Mouse (Mus musculus) liver (tissue): ENCODE results near the gene Oas1a.
"Not testable (repeated sequence)": the region's sequence is repeated elsewhere in the genome, so short reads cannot be mapped to it uniquely, and the experiment has no call there.

Source experiments
- DNase-seq: peaks from one replicate; pipeline ENCODE4 v3.0.0-alpha.2; 2020; ENCODE audit warnings: mixed read lengths

Gene Oas1a

DNA sequence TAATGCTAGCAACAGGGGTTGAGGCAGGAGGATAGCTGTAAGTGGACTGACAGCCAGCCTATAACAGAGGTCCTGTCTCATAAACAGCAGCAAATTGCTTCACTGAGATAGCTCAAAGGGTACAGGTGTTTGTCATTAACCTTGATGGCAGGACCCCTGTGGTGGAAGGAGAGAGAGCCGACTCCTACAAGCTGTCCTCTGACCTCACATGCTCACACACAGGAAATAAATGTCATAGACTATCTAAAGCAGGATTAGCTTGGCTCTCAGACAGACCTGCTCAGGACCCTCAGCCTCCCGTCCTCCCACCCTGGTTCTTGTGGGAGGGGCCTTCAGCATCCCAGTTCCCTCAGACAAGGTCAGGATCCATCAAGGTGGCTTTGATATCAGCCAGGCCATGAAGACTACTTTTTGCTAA lies 15.1 kb downstream of the Oas1a start:
- DNase-seq = no peak

DNA sequence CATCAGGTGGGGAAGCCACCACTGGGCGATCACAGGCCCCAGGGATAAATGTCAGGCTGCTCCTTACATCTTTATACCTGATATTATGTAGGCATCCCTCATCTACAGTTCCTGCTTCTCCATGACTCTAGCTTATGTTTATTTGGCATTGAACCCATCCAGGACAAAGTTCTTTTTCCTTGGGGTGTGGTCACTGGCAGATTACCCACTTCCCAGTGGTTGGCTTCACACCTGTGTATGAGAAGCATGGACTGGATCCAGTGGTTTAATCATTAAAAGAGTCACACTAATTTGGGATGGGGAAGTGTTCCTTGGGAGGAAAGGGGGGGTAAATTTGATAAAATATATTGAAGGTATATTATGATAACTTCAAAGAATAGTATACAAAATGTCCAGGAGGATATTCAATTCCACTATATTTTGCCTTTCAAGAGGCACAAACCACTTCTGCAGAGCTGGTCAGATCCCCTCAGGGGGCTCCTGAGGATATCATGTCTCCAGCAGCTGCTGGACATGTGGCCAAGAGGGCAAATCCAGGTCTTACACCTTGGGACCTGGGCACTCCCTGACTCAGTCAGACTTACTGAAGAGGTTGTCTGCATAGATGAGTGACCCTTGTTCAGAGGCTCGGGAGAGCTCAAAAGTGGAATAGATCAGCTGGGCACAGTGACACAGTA lies 15.6 kb downstream of the Oas1a start:
- DNase-seq = not testable (repeated sequence)

DNA sequence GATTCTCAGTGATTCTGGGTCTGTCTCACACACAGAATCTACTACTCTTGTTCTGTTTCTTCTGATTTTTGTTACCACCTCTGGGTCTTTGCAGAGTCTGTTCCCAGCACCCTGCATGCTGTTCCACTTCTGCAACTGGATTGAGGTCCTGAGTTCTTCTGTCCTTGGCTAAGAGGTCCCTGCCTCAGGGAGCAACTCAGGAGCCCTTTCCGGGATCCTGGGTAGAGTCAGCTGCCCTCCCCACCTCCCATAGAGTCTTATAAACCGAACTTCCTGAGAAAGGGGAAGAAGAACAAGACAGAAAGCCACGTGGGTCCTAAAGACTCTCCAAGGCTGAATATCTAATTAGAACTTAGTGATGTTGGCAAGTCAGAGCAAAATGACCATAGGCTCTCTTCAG lies 16.3 kb downstream of the Oas1a start:
- DNase-seq = no peak

DNA sequence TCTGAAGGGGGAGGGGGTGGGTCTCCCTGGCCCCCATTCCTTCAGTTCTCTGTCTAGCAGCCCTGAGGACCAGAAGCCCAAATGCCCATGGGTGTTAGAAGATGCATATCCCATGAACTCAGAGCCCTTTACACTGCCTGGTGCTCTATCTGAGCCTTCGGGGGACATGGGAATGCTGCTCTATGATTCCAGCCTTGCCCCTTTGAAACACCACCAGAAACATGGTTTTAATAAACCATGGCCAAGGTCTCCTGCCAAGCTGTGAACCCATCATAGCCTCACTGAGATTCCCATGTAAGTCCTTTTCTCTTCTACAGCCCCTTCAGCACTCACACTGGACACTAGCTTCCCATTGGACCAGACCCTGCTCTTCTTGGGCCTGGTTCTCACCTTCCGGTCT lies 17.3 kb downstream of the Oas1a start:
- DNase-seq = no peak

DNA sequence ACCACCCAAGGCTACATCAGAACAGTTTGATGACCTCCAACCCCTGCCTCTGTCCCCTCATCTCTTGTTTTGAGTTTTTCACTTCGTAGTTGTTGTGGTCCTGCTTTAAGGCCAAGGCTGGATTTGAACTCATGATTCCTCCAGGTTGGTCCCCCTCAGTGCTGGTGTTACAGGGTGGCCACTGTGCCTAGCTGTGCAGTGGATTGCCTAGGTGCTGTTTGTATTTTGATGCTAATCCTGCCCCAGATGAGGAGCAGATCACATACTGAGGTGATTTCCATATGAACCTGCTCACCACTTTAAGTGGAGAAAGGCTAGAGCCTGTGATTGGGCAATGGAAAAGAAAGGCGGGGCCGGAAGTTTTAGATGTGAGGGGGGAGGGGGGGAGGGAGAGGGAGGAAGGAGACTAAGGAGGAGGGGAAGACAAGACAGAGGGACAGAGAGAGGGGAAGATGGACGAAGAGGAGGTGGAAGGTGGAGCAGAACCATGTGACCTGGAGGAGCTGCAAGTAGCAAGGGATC lies 19.0 kb downstream of the Oas1a start:
- not testable (repeated sequence) for DNase-seq

DNA sequence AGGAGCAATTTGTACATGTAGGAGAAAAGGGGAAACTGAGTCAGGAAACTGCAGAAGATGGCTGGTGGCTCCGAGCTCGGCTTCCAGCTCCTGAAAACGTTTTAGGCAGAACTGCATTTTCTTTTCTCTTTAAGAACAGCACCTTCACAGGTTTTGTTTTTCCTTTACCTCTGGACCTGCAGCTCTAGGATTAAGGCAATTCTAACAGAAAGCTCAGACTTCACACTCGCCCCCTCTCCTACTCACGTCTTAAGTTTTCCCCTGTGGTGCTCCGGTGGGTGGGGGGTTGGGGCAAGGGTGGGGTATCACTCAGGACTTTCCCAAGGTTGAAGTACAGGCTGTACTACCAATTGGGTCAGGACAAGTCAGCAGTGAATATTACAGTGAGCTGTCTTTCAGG lies 19.5 kb downstream of the Oas1a start:
- DNase-seq = no peak

DNA sequence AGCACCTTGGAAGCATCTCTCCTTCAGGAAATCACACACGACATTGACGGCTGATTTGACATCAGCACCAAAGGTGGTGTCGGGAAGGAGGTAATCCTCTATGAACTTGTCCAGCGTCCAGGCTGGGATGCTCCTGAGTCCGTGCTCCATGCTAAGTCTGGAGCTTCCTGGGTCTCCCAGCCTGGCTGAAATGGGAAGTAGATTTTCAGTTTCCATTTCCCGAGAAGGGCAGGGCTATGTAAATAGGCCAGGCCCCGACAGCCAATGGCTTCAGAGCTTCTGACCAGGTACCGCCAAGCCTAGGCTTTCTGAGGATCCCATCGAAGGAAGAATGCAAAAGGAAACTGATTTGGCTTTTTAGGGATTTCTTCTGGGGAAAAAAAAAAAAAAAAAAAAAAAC lies 19.9 kb downstream of the Oas1a start, which contains the start of gene Oas1g:
Gene Oas1g, minus strand, starts transcription at position 201 of the 400 bp plus-strand sequence.
- not testable (repeated sequence) for DNase-seq

DNA sequence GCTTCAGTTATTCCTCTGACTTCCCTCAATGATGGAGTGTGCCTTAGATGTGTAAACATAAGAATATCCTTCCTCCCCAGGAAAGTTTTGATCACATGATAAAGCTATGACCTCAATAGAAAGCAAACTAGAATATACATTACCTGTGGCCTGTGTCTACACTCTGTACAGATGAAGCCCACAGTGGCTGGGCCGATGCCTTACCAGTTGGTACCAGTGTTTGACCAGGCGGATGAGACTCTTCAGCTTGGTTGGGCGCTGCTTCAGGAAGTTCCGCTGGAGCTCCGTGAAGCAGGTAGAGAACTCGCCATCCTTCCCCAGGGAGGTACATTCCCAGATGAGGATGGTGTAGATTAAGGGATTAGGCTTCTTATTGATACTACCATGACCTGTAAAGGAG lies 25.6 kb downstream of the Oas1a start:
- DNase-seq = not testable (repeated sequence)

DNA sequence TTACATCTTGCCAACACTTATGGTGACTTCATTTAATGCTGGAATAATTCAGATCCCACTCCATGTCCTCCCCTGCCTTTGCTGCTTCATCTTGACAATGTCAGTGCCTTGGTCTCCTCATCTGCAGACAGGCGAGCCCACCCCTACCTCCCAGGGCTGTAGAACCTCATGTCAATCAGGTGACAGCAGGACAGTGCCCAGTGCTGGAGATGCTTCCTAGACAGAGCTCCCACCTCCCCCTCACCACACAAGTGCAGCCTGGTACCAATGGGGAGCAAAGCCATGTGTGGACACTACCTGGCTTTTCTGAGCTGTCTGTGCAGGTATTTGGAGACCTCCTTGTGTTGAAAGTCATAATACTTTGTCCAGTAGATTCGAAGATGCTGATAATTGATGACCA lies 28.5 kb downstream of the Oas1a start:
- DNase-seq = not testable (repeated sequence)

DNA sequence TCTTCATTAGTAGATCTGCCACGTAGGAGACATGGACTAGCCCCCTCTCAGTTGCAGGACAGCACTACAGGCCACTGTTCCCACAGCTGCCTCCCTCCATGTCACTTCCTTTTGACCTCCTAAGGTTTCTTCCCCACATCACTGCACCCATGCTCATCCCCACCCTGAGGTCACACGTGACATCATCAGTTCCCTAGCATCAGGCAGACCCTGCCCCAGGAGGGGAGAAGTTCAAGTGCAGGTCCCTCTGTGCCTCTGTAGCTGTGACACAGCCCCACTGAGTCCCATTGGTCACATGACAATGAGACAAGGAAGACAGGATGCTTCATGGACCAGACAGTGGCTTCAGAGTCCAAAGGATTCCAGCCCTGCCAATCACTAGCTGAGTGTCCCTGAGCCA lies 29.9 kb downstream of the Oas1a start:
- DNase-seq = not testable (repeated sequence)

DNA sequence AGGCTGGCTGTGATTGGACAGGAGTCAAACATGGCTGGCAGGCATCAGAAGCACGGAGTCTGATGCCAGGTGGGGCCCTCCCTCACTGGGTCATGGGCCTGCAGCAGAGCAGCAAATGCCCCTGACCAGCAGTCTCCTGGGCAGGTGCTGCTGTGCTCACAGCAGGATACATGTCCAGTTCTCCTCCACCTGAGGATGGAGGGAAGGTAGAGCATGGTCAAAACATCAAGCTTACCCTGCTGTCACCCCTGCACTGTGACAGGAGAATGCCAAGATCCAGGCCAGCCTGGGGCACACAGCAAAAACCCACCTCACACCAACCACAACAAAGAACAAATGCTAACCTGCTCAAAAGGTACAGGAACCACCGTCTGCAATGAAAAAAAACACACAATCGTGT lies 30.5 kb downstream of the Oas1a start:
- not testable (repeated sequence) for DNase-seq

DNA sequence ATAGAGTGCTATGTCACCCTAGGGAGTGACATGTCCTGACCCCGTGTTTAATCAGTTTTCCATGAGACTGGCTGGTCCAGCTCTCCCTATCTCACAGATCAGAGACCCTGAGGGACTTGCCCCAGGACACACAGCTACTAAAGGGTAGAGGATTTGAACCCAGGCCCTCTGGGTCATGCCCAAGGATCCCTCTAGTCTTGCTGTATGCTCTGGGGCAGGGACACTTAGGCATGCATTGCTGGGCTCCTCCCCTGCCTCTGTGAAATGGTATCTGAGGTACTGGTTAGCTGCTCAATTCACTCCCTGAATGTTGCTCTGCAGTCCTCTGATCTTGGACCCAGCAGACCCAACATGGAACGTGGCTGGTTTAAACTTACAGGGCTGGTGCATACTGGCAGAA lies 35.9 kb downstream of the Oas1a start:
- DNase-seq = no peak

DNA sequence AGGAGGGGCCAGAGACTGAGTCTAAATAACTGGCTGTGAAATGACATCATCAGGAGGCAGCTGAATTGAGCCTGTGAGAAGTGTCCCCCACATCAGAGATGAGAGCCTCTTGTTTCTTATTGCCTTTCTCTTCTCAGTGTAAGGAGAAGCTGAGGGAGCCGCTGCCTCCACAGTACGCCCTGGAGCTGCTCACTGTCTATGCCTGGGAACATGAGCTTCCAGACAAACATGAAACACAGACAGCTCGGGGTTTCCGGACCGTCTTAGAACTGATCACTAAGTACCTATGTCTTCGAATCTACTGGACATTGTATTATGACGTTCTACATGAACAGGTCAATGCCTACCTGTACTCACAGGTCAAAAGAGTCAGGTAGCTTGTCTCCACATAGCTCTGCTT lies 36.5 kb downstream of the Oas1a start:
- no peak for DNase-seq

DNA sequence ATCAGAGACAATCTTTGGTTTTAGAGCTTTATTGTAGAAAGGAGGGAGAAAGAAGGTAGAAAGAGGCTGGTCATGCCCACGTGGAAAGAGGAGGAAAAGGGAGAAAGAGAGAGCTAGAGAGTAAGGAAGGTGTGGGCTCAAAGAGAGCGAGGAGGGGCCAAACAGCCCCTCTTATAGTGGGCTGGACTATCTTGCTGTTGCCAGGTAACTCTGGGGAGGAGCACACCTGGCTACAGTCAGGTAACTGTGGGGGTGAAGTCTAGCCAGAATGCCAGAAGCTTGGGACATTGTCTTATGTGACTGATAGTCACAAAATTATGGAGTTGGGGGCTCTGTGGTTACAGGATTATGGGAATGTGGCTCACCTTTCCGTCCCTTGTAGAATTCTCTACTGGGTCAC lies 37.2 kb downstream of the Oas1a start:
- DNase-seq = no peak

DNA sequence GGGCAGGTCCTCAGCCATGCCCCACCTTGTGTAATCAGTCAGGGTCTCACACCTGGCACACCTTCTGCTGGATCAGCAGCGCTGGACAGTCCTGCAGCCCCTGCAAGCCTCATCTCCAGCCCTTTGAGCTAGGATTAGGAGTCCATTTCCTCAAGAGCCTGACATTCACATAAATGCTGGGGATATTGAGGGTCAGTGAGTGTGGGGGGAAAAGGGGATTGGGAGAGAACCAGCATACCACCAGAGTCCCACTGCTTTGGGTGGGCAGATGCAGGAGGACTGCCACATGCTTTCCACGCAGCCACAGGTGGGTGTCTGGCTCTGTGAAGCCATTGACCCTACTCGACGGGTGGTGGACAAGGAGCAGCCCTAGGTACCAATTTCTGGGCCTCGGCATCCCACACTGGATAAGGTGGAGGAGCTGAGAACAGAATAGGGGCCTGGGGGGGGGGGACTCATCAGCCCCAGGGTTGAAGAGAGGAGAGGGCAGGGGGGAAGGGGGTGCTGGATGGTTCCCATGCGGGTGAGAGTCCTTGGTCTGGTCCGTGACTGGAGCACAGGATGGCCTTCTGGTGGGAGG lies 37.8 kb downstream of the Oas1a start:
- DNase-seq = no peak

DNA sequence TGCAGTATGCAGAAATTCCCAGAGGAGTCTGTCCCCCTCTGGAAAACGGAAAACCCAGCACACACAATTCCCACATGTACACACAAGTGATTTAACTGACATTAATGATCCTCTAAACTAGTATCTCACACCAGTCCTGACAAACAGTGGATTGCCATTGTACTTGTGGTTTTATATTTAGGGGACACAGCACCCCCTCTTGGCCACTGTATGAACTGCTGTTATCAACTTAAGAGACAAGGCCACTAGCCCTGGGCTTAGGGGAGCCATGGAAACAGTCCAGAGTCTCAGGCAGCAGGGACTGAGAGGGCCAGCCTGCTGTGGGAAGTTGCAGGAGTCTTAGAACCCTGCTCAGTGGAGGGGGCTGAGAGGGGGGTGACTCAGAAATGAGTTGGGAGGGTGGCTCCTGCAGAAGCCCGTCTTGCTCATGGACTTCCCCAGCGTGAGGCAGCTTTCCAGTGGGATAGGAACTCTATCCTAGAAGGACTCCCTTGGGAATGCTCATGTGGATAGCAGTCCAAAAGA lies 41.9 kb downstream of the Oas1a start:
- no peak for DNase-seq

DNA sequence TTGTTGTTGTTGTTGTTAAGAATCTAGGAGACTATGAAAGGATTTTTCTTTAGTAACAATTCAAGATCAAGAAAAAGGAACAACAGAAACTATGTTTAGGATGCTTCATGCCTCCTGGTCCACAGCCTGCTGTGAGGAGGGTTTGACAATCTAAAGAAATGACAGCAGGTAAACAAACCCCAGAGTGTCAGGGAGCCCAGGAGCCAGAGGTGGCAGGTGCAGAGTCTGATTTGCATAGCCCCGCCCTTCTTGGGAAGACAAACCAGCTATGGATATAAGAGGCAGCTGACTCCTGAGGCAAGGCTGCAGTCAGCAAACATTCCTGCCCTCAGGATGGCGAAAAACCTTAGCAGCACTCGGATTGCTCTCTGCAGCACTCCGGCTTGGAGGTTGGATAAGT lies 46.2 kb downstream of the Oas1a start, which contains the start of gene Oas1h:
Gene Oas1h, plus strand, starts transcription at position 301 of the 400 bp plus-strand sequence.
- no peak for DNase-seq

DNA sequence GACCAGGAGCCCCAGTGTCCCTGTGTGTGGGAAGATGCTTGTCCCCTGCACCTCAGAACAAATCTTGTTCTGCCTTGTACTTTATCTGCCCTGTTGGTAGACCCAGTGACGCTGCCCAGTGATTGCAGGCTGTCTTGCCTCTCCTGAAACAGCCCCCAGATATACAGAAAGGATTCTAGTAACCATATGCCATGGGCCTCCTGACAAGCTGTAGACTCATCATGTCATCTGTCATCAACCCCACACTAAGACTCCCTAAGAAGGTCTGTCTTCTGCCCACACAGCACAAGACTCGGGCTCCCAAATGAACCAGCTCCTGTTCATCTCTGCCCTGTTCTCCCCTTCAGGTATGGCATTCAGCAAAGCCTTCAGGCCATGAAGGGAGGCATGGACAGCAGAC lies 48.1 kb downstream of the Oas1a start:
- DNase-seq = no peak

DNA sequence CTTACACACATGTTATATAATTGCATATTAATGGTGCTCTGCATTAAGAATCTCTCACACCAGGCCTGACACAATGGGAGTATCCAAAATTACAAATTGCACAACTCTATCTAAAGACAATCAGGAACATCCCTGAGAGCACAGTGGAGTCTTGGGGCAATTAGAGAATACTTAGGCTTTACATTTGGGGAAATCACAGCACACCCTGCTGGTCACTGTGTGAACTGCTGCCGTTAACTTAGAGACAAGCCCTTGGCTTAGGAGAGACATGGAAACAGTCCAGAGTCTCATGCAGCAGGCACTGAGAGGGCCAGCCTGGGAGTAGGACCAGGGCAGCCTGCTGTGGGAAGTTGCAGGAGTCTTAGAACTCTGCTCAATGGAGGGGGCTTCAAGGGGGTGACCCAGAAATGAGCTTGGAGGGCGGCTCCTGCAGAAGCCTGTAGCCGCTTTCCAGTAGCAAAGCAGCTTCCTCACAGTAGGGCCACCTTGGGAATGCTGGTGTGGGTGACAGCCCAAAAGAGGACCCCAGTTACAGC lies 57.7 kb downstream of the Oas1a start:
- DNase-seq = peak; percentile 17

DNA sequence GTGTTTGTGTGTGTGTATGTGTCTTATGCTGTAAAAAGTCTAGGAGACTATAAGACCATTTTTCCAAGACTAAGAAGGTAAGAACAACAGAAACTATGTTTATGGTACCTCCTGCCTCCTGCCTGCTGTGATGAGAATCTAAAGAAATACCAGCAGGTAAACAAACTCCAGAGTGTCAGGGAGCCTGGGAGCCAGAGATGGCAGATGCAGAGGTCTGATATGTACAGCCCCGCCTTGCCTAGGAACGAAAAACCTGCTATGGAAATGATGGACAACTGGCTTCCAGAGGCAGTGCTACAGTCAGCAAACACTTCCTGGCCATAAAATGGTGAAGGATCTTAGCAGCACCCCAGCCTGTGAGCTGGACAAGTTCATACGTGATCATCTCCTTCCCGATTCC lies 60.3 kb downstream of the Oas1a start, which contains the start of gene Oas1f:
Gene Oas1f, plus strand, starts transcription at position 301 of the 400 bp plus-strand sequence.
- no peak for DNase-seq
